Mouse (Mus musculus): ENCODE results near the gene Tpo. TPM values are rescaled to one million over a fixed set of nuclear protein-coding genes. Genes with fewer than 3 reads are reported as not detected.

Gene Tpo
- 0.05 and 0.57 TPM in 2 replicates for polyA plus RNA-seq (2014; fragmentation: Nextera tagmentation; extraction: Ambion mirVana)

- Histone ChIP-seq H3K36me3 (ENCODE audit: control insufficient read depth, insufficient read depth, low read length) (no peaks in the 10 kb centered on the region), H3K27ac (replicated peaks; ENCODE audit: low read depth, low read length) (no peak within 1 kb of the TSS), H3K9ac (ENCODE audit: low read depth, low read length) (no peak within 1 kb of the TSS), H3K9me3 (ENCODE audit: control insufficient read depth, low read length) (no peaks in the 10 kb centered on the region), H3K4me2 (ENCODE audit: low read depth, low read length) (no peak within 1 kb of the TSS), H3K27me3 (replicated peaks; ENCODE audit: control insufficient read depth, insufficient read depth, low read length) (no peaks in the 10 kb centered on the region), H3K4me1 (ENCODE audit: control insufficient read depth, insufficient read depth, low read length) (no peaks in the 10 kb centered on the region), H3K4me3 (ENCODE audit: low read depth, low read length) (no peak within 1 kb of the TSS)
- ATAC-seq (ENCODE audit: low read depth) (no peak), DNase-seq (ENCODE audit: low spot score) (no peak)
- WGBS = 81% methylated on average over 4 of the region's 4 CpGs
These were observed at the start of gene Tpo for GRCm38 (mm10) chr12:30132524-30132923. TSS of gene Tpo (minus strand) at chr12:30132624.

DNA sequence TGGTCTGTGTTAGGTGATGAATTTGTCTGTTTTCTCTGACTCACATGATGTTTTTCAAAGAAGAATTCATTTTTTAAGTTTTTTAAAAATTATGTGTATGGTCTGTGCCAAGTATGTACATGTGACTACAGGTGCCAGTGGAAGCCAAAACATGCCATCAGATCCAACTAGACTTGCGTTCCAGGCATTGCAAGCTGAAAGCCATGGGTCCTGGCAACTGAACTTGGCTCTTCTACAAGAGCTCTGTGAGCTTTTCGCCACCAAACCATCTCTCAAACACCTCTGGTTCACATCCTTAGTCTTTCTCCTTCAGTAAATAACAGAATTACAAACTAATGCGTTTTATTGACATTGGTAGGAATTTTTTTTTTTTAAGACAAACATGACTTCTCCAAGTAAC is 49.3 kb upstream of the Tpo start:
- 80% methylated on average over 3 of the region's 3 CpGs for WGBS
- no peak overlapping the region for H3K9ac ChIP-seq (ENCODE audit: low read depth, low read length)
- H3K4me2 ChIP-seq (ENCODE audit: low read depth, low read length) = no peak overlapping the region
- DNase-seq (ENCODE audit: low spot score) (no peak), ATAC-seq (ENCODE audit: low read depth) (no peak)
- no peaks in the 10 kb centered on the region for H3K9me3 ChIP-seq (ENCODE audit: control insufficient read depth, low read length)
- H3K27me3 ChIP-seq (replicated peaks; ENCODE audit: control insufficient read depth, insufficient read depth, low read length) = no peaks in the 10 kb centered on the region
- H3K4me3 ChIP-seq (ENCODE audit: low read depth, low read length) = no peak overlapping the region
- H3K27ac ChIP-seq (replicated peaks; ENCODE audit: low read depth, low read length) = no peak overlapping the region
- no peaks in the 10 kb centered on the region for H3K4me1 ChIP-seq (ENCODE audit: control insufficient read depth, insufficient read depth, low read length)
- H3K36me3 ChIP-seq (ENCODE audit: control insufficient read depth, insufficient read depth, low read length) = no peaks in the 10 kb centered on the region

DNA sequence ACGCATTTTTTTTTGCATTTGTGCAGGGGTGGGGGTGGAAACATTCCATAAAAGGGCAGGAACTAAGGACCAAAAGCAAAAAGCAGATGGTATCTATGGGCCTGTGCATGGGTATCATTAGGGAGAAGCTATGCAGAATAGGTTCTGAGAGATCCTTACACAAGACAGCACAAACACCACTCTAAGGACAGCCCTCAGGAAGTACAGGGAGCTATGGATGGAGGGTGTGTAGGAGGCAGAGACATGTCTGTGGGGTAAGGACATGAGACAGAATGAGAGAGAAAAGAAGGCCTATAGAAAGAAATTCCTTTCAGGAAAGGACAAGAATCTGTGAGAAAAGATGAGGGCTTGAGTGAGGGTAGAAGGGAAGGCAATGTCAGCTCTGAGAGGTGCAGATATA is 47.2 kb upstream of the Tpo start:
- Histone ChIP-seq H3K27ac (replicated peaks; ENCODE audit: low read depth, low read length) (no peak overlapping the region), H3K4me2 (ENCODE audit: low read depth, low read length) (no peak overlapping the region), H3K9ac (ENCODE audit: low read depth, low read length) (no peak overlapping the region), H3K9me3 (ENCODE audit: control insufficient read depth, low read length) (no peaks in the 10 kb centered on the region), H3K27me3 (replicated peaks; ENCODE audit: control insufficient read depth, insufficient read depth, low read length) (no peaks in the 10 kb centered on the region), H3K4me1 (ENCODE audit: control insufficient read depth, insufficient read depth, low read length) (no peaks in the 10 kb centered on the region), H3K4me3 (ENCODE audit: low read depth, low read length) (no peak overlapping the region), H3K36me3 (ENCODE audit: control insufficient read depth, insufficient read depth, low read length) (no peaks in the 10 kb centered on the region)
- 73% methylated on average over 1 of the region's 1 CpGs for WGBS
- ATAC-seq (ENCODE audit: low read depth) (no peak), DNase-seq (ENCODE audit: low spot score) (no peak)

DNA sequence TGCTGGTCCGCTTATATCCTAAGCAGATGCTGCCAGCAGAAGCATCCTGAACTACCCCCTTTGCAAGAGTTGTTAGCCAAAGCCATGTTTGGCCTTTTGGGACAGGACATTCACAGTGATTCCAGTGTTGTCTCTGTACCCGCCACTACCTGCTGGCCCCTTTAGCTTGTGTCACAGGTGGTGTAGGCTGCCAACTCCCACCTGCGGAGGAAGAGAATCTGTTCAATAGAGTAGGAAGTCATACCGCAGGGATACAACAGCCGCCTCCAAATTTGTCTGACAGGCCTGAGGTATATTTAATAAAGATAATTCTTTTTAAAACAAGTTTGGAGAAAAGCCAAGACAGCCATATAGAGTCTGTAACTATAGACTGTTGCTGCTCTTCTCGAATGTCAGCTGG is 45.5 kb upstream of the Tpo start:
- ATAC-seq (ENCODE audit: low read depth) = no peak
- no peak overlapping the region for H3K27ac ChIP-seq (replicated peaks; ENCODE audit: low read depth, low read length)
- no peaks in the 10 kb centered on the region for H3K9me3 ChIP-seq (ENCODE audit: control insufficient read depth, low read length)
- H3K36me3 ChIP-seq (ENCODE audit: control insufficient read depth, insufficient read depth, low read length) = no peaks in the 10 kb centered on the region
- H3K27me3 ChIP-seq (replicated peaks; ENCODE audit: control insufficient read depth, insufficient read depth, low read length) = no peaks in the 10 kb centered on the region
- H3K4me2 ChIP-seq (ENCODE audit: low read depth, low read length) = no peak overlapping the region
- 77% methylated on average over 6 of the region's 6 CpGs for WGBS
- H3K4me3 ChIP-seq (ENCODE audit: low read depth, low read length) = no peak overlapping the region
- peak; percentile 13 for DNase-seq (ENCODE audit: low spot score)
- H3K9ac ChIP-seq (ENCODE audit: low read depth, low read length) = no peak overlapping the region
- no peaks in the 10 kb centered on the region for H3K4me1 ChIP-seq (ENCODE audit: control insufficient read depth, insufficient read depth, low read length)

DNA sequence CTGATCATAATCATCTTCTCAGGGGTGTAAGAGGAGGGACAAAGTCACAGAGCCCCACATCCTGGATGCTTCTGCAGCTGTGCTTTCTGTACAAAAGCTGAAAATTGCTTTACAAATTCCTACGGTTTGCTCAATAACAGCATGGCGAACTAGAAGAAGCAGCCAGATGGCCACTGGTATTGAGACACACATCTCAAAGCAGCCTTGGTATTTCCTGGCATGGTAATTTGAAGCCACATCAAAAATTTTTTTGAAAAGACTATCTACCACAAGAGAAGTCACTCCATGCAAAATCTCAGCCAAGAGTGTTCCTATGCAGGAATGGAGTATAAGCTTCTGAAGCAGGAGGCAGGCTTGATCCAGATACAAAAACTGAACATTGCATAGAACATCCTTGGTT is 45.1 kb upstream of the Tpo start:
- no peak overlapping the region for H3K4me3 ChIP-seq (ENCODE audit: low read depth, low read length)
- no peak overlapping the region for H3K4me2 ChIP-seq (ENCODE audit: low read depth, low read length)
- H3K9me3 ChIP-seq (ENCODE audit: control insufficient read depth, low read length) = no peaks in the 10 kb centered on the region
- DNase-seq (ENCODE audit: low spot score) (no peak), ATAC-seq (ENCODE audit: low read depth) (no peak)
- no peaks in the 10 kb centered on the region for H3K27me3 ChIP-seq (replicated peaks; ENCODE audit: control insufficient read depth, insufficient read depth, low read length)
- no peaks in the 10 kb centered on the region for H3K36me3 ChIP-seq (ENCODE audit: control insufficient read depth, insufficient read depth, low read length)
- H3K4me1 ChIP-seq (ENCODE audit: control insufficient read depth, insufficient read depth, low read length) = no peaks in the 10 kb centered on the region
- H3K9ac ChIP-seq (ENCODE audit: low read depth, low read length) = no peak overlapping the region
- no peak overlapping the region for H3K27ac ChIP-seq (replicated peaks; ENCODE audit: low read depth, low read length)
- WGBS = 56% methylated on average over 2 of the region's 2 CpGs

GRCm38 (mm10) chr12:30168491-30168890 is 36.1 kb upstream of the Tpo start:
- H3K36me3 ChIP-seq (ENCODE audit: control insufficient read depth, insufficient read depth, low read length) = no peaks in the 10 kb centered on the region
- 60% methylated on average over 3 of the region's 3 CpGs for WGBS
- no peaks in the 10 kb centered on the region for H3K9me3 ChIP-seq (ENCODE audit: control insufficient read depth, low read length)
- H3K4me3 ChIP-seq (ENCODE audit: low read depth, low read length) = no peak overlapping the region
- H3K27me3 ChIP-seq (replicated peaks; ENCODE audit: control insufficient read depth, insufficient read depth, low read length) = no peaks in the 10 kb centered on the region
- DNase-seq (ENCODE audit: low spot score) (peak; percentile 35), ATAC-seq (ENCODE audit: low read depth) (no peak)
- no peak overlapping the region for H3K27ac ChIP-seq (replicated peaks; ENCODE audit: low read depth, low read length)
- no peak overlapping the region for H3K4me2 ChIP-seq (ENCODE audit: low read depth, low read length)
- H3K9ac ChIP-seq (ENCODE audit: low read depth, low read length) = no peak overlapping the region
- H3K4me1 ChIP-seq (ENCODE audit: control insufficient read depth, insufficient read depth, low read length) = no peaks in the 10 kb centered on the region

- Histone ChIP-seq H3K9me3 (ENCODE audit: control insufficient read depth, low read length) (no peaks in the 10 kb centered on the region), H3K4me1 (ENCODE audit: control insufficient read depth, insufficient read depth, low read length) (no peaks in the 10 kb centered on the region), H3K27me3 (replicated peaks; ENCODE audit: control insufficient read depth, insufficient read depth, low read length) (no peaks in the 10 kb centered on the region), H3K36me3 (ENCODE audit: control insufficient read depth, insufficient read depth, low read length) (no peaks in the 10 kb centered on the region), H3K4me3 (ENCODE audit: low read depth, low read length) (no peak overlapping the region), H3K4me2 (ENCODE audit: low read depth, low read length) (no peak overlapping the region), H3K9ac (ENCODE audit: low read depth, low read length) (no peak overlapping the region), H3K27ac (replicated peaks; ENCODE audit: low read depth, low read length) (no peak overlapping the region)
- no peak for DNase-seq (ENCODE audit: low spot score)
- WGBS = 78% methylated on average over 5 of the region's 5 CpGs
- ATAC-seq (ENCODE audit: low read depth) = no peak
These were observed 32.1 kb upstream of the Tpo start for GRCm38 (mm10) chr12:30164538-30164937.

- no peak for ATAC-seq (ENCODE audit: low read depth)
- no peak overlapping the region for H3K9ac ChIP-seq (ENCODE audit: low read depth, low read length)
- 93% methylated on average over 6 of the region's 6 CpGs for WGBS
- DNase-seq (ENCODE audit: low spot score) = no peak
- no peaks in the 10 kb centered on the region for H3K9me3 ChIP-seq (ENCODE audit: control insufficient read depth, low read length)
- no peak overlapping the region for H3K27ac ChIP-seq (replicated peaks; ENCODE audit: low read depth, low read length)
- H3K4me2 ChIP-seq (ENCODE audit: low read depth, low read length) = no peak overlapping the region
- H3K36me3 ChIP-seq (ENCODE audit: control insufficient read depth, insufficient read depth, low read length) = no peaks in the 10 kb centered on the region
- H3K4me1 ChIP-seq (ENCODE audit: control insufficient read depth, insufficient read depth, low read length) = no peaks in the 10 kb centered on the region
- H3K27me3 ChIP-seq (replicated peaks; ENCODE audit: control insufficient read depth, insufficient read depth, low read length) = no peaks in the 10 kb centered on the region
- H3K4me3 ChIP-seq (ENCODE audit: low read depth, low read length) = no peak overlapping the region
These were observed 31.6 kb upstream of the Tpo start for GRCm38 (mm10) chr12:30164005-30164404.

GRCm38 (mm10) chr12:30161731-30162406 is 29.4 kb upstream of the Tpo start:
- 86% methylated on average over 5 of the region's 5 CpGs for WGBS
- no peak for ATAC-seq (ENCODE audit: low read depth)
- no peak overlapping the region for H3K9ac ChIP-seq (ENCODE audit: low read depth, low read length)

More at GRCm38 (mm10) chr12:30161731-30162406, 29.4 kb upstream of the Tpo start:
- no peaks in the 10 kb centered on the region for H3K9me3 ChIP-seq (ENCODE audit: control insufficient read depth, low read length)
- no peak overlapping the region for H3K4me3 ChIP-seq (ENCODE audit: low read depth, low read length)
- no peak overlapping the region for H3K27ac ChIP-seq (replicated peaks; ENCODE audit: low read depth, low read length)
- no peaks in the 10 kb centered on the region for H3K36me3 ChIP-seq (ENCODE audit: control insufficient read depth, insufficient read depth, low read length)
- no peaks in the 10 kb centered on the region for H3K27me3 ChIP-seq (replicated peaks; ENCODE audit: control insufficient read depth, insufficient read depth, low read length)
- no peak for DNase-seq (ENCODE audit: low spot score)
- no peak overlapping the region for H3K4me2 ChIP-seq (ENCODE audit: low read depth, low read length)
- no peaks in the 10 kb centered on the region for H3K4me1 ChIP-seq (ENCODE audit: control insufficient read depth, insufficient read depth, low read length)

All from embryonic facial prominence, embryonic 14.5 days (tissue).